Mouse (Mus musculus) layer of hippocampus, postnatal 10 days (tissue): ENCODE measurements around the gene Nt5c2. TPM values are rescaled to one million over a fixed set of nuclear protein-coding genes. Genes with fewer than 3 reads are reported as not detected.

ENCODE experiments used
- DNase-seq, 2 experiments: peaks; one replicate each; pipeline ENCODE4 v3.0.0; 2021; ENCODE audit warnings: low spot score in 2 of 2
- total RNA-seq, 2 experiments: library from RNA; stranded (reverse); gene quantifications; 2 replicates each; pipeline ENCODE4 v1.2.3; 2021

The Nt5c2 gene
- total RNA-seq, 2 experiments from 2014 or later: 65.6 to 78.1 TPM

- no peak for DNase-seq
These were observed 158.2 kb downstream of the Nt5c2 start for GRCm38 (mm10) chr19:46856780-46857179.

- no peak for DNase-seq
These were observed 158.7 kb downstream of the Nt5c2 start for GRCm38 (mm10) chr19:46856232-46856631.

- no peak for DNase-seq
These were observed 165.4 kb downstream of the Nt5c2 start for GRCm38 (mm10) chr19:46849443-46849997.

GRCm38 (mm10) chr19:46848381-46849268 is 166.3 kb downstream of the Nt5c2 start:
- no peak for DNase-seq

GRCm38 (mm10) chr19:46846459-46846858 is 168.5 kb downstream of the Nt5c2 start:
- DNase-seq: no peak

GRCm38 (mm10) chr19:46846056-46846455 is 168.9 kb downstream of the Nt5c2 start:
- DNase-seq: no peak

GRCm38 (mm10) chr19:46843030-46843429 is 171.9 kb downstream of the Nt5c2 start:
- no peak for DNase-seq

- no peak for DNase-seq
These were observed 173.9 kb downstream of the Nt5c2 start for GRCm38 (mm10) chr19:46841016-46841415.

- no peak for DNase-seq
These were observed 177.5 kb downstream of the Nt5c2 start for GRCm38 (mm10) chr19:46837290-46838079.

GRCm38 (mm10) chr19:46836085-46836484 is 178.9 kb downstream of the Nt5c2 start:
- no peak for DNase-seq

GRCm38 (mm10) chr19:46835339-46835738 is 179.6 kb downstream of the Nt5c2 start:
- DNase-seq: no peak

GRCm38 (mm10) chr19:46834301-46834700 is 180.7 kb downstream of the Nt5c2 start:
- no peak for DNase-seq

Other genes starting within 250 kb of the Nt5c2 start
- gene Ina, start 455 bp downstream of the Nt5c2 start, total RNA-seq: 100 to 1,000 TPM; 197 to 202 TPM
- 10 to 100 TPM; 19.7 to 20.4 TPM for gene Pcgf6, start 35.8 kb upstream of the Nt5c2 start, total RNA-seq
- gene Taf5, start 52.6 kb upstream of the Nt5c2 start, total RNA-seq: 1 to 10 TPM; 6.9 to 7.2 TPM
- 100 to 1,000 TPM; 805 to 828 TPM for gene Usmg5, start 75.5 kb upstream of the Nt5c2 start, total RNA-seq
- gene Pdcd11, start 75.6 kb upstream of the Nt5c2 start, total RNA-seq: 10 to 100 TPM; 18.9 TPM
- gene Calhm2, start 123.1 kb upstream of the Nt5c2 start, total RNA-seq: 1 to 10 TPM; 3.1 to 3.9 TPM
- gene Calhm1, start 129.1 kb upstream of the Nt5c2 start, total RNA-seq: not detected
- gene Calhm3, start 142.6 kb upstream of the Nt5c2 start, total RNA-seq: not detected
- gene Neurl1a, start 163.7 kb upstream of the Nt5c2 start, total RNA-seq: 100 to 1,000 TPM; 112 to 133 TPM